ENCODE assay signal across 12 mouse cellular contexts in genomic region chr5:65929162-65929561, GRCm38 (mm10). TPM values are rescaled to one million over a fixed set of nuclear protein-coding genes. Genes with fewer than 3 reads are reported as not detected.
A peak's percentile ranks its signal among the peaks of the same experiment; 100 is the strongest.
DNase-seq lines count a peak whose midpoint lies in the region; ATAC-seq lines count a peak whose summit lies in the region.
"Had no signal": no experiment of that assay in that cellular context is flagged by ENCODE, and none has a peak within 500 bp of the region (broad histone marks: within the 10 kb centered on the region; RNA-seq: fewer than 3 reads in every experiment).

No protein-coding gene starts in this region.

- no peak overlapping the region for H3K4me2 ChIP-seq in heart, embryonic 16.5 days (ENCODE audit: low read depth, low read length)
- no peak overlapping the region for H3K4me2 ChIP-seq in midbrain, embryonic 13.5 days (replicated peaks)
- H3K4me2 ChIP-seq: neural tube, embryonic 13.5 days had no signal

- H3K36me3 ChIP-seq in heart, embryonic 16.5 days (ENCODE audit: control insufficient read depth, insufficient read depth): no peaks in the 10 kb centered on the region
- H3K36me3 ChIP-seq in midbrain, embryonic 13.5 days: no peaks in the 10 kb centered on the region
- no peaks in the 10 kb centered on the region for H3K36me3 ChIP-seq in forebrain, embryonic 10.5 days (replicated peaks)
- H3K36me3 ChIP-seq: neural tube, embryonic 13.5 days had no signal

- no peaks in the 10 kb centered on the region for H3K27me3 ChIP-seq in heart, embryonic 16.5 days (ENCODE audit: control insufficient read depth, insufficient read depth, low read length)
- no peaks in the 10 kb centered on the region for H3K27me3 ChIP-seq in midbrain, embryonic 13.5 days
- H3K27me3 ChIP-seq in forebrain, embryonic 10.5 days (ENCODE audit: poor library complexity, severe bottlenecking): no peaks in the 10 kb centered on the region
- H3K27me3 ChIP-seq: neural tube, embryonic 13.5 days had no signal

- peak; percentile 71 for ATAC-seq in heart, embryonic 16.5 days (replicated peaks; ENCODE audit: extremely low read depth, insufficient read depth, low FRiP score)
- ATAC-seq in megakaryocyte progenitor cell, adult 5-6 weeks (replicated peaks; ENCODE audit: poor library complexity): peak; percentile 88
- no peak for ATAC-seq in midbrain, embryonic 13.5 days

- no peak for DNase-seq in heart, postnatal 10 days
- peak; percentile 86 for DNase-seq in CD4-positive, CD25-positive, alpha-beta regulatory T cell, adult 2 months (ENCODE audit: low read depth, low spot score)
- peak; percentile 88 to 95 for DNase-seq in thymus, adult 18-20 months
- DNase-seq in forebrain, embryonic 10.5 days (ENCODE audit: extremely low spot score, low spot score): no peak
- no peak for DNase-seq in layer of hippocampus, adult 18-20 months (ENCODE audit: low spot score in 2 of 2)
- DNase-seq: heart, postnatal 36 days; kidney, postnatal 10 days; right cerebral cortex, postnatal 14 days had no signal

- no peak overlapping the region for H3K4me3 ChIP-seq in heart, embryonic 16.5 days (ENCODE audit: low read length)
- H3K4me3 ChIP-seq in midbrain, embryonic 13.5 days (replicated peaks): no peak overlapping the region
- no peak overlapping the region for H3K4me3 ChIP-seq in forebrain, embryonic 10.5 days
- H3K4me3 ChIP-seq: neural tube, embryonic 13.5 days had no signal

- no peaks in the 10 kb centered on the region for H3K4me1 ChIP-seq in heart, embryonic 16.5 days (ENCODE audit: control insufficient read depth, insufficient read depth, low read length)
- no peaks in the 10 kb centered on the region for H3K4me1 ChIP-seq in midbrain, embryonic 13.5 days (replicated peaks)
- H3K4me1 ChIP-seq in forebrain, embryonic 10.5 days: no peaks in the 10 kb centered on the region
- H3K4me1 ChIP-seq: neural tube, embryonic 13.5 days had no signal

- intact Hi-C loops in heart, postnatal 10 days (cut with DNase I): no loop called here

- no peak overlapping the region for H3K27ac ChIP-seq in heart, embryonic 16.5 days (ENCODE audit: low read length)
- no peak overlapping the region for H3K27ac ChIP-seq in midbrain, embryonic 13.5 days
- H3K27ac ChIP-seq in forebrain, embryonic 10.5 days: no peak overlapping the region
- H3K27ac ChIP-seq: neural tube, embryonic 13.5 days had no signal

- whole genome bisulfite sequencing in heart, embryonic 16.5 days: 68% methylated on average over 7 of the region's 7 CpGs
- 95% methylated on average over 7 of the region's 7 CpGs for WGBS in midbrain, embryonic 13.5 days
- WGBS in forebrain, embryonic 10.5 days: 89% methylated on average over 7 of the region's 7 CpGs

- no peak overlapping the region for H3K9ac ChIP-seq in heart, embryonic 16.5 days (ENCODE audit: low read length)
- H3K9ac ChIP-seq in midbrain, embryonic 13.5 days (replicated peaks): no peak overlapping the region
- H3K9ac ChIP-seq: neural tube, embryonic 13.5 days had no signal

- H3K9me3 ChIP-seq in heart, embryonic 16.5 days (replicated peaks; ENCODE audit: control insufficient read depth, low read length): no peaks in the 10 kb centered on the region
- H3K9me3 ChIP-seq in midbrain, embryonic 13.5 days: no peaks in the 10 kb centered on the region
- no peaks in the 10 kb centered on the region for H3K9me3 ChIP-seq in forebrain, embryonic 10.5 days
- H3K9me3 ChIP-seq: neural tube, embryonic 13.5 days had no signal

RNA-seq across cellular contexts. Expression of gene Chrna9, which starts 5.6 kb away (rescaled TPM):
- 3.3 and 7.6 TPM in 2 replicates for polyA plus RNA-seq in heart, embryonic 16.5 days (2015; fragmentation: Nextera tagmentation; extraction: Ambion mirVana)
- total RNA-seq in heart, postnatal 10 days (2021): under 1 TPM in 1 of 2 experiments, not detected in 1; 0.55 TPM
- total RNA-seq in megakaryocyte progenitor cell, adult 5-6 weeks (2015): not detected in 2 replicates
- total RNA-seq in megakaryocyte progenitor cell, adult 5-6 weeks (2017): not detected in 2 replicates
- not detected in 2 replicates for polyA plus RNA-seq in midbrain, embryonic 13.5 days (2015; fragmentation: Nextera tagmentation; extraction: Ambion mirVana)
- polyA plus RNA-seq in forebrain, embryonic 10.5 days (2016; fragmentation: Nextera tagmentation; extraction: Ambion mirVana): 0.14 TPM in 1 of 2 replicates, not detected in the other
- not detected for total RNA-seq in layer of hippocampus, adult 18-20 months (2021)
- total RNA-seq: heart, postnatal 36 days had no signal
- polyA plus RNA-seq: neural tube, embryonic 13.5 days had no signal

Comparison
In these comparisons a context has a peak if more than half of its experiments do, and no peak if none do; other contexts are left out.
1. DNase-seq: peak in CD4-positive, CD25-positive, alpha-beta regulatory T cell, adult 2 months (single experiment) and thymus, adult 18-20 months (2 of 2); none in heart, postnatal 10 days (0 of 2), forebrain, embryonic 10.5 days (single experiment) and layer of hippocampus, adult 18-20 months (0 of 2).